Mouse (Mus musculus) intestine, embryonic 16.5 days (tissue): ENCODE measurements around the gene Med8. TPM values are rescaled to one million over a fixed set of nuclear protein-coding genes. Genes with fewer than 3 reads are reported as not detected.
A peak's percentile ranks its signal among the peaks of the same experiment; 100 is the strongest.

Experiments
- ATAC-seq: fragments of 200-750 bp; cut with Nextera tagmentation; 2 replicates; pipeline ENCODE4 v1.8.0; 2017; ENCODE audit warnings: moderate TSS enrichment, moderate library complexity
- H3K27ac ChIP-seq: fragments of 300-500 bp; sonication (generic); 2 replicates; pipeline ENCODE4 v1.5.1; 2014; ENCODE audit warnings: mild to moderate bottlenecking, low read length
- H3K27me3 ChIP-seq: fragments of 300-500 bp; sonication (generic); replicated peaks from 2 replicates; pipeline ENCODE4 v1.6.1; 2014; ENCODE audit warnings: low read length, control low read depth, mixed read lengths; ENCODE audit not compliant: control insufficient read depth, insufficient read depth
- H3K36me3 ChIP-seq: fragments of 300-500 bp; sonication (generic); 2 replicates; pipeline ENCODE4 v1.6.1; 2014; ENCODE audit warnings: low read length, control low read depth; ENCODE audit not compliant: control insufficient read depth, insufficient read depth
- H3K4me1 ChIP-seq: fragments of 300-500 bp; sonication (generic); 2 replicates; pipeline ENCODE4 v1.6.1; 2014; ENCODE audit warnings: low read length, control low read depth, mixed read lengths; ENCODE audit not compliant: control insufficient read depth, insufficient read depth
- H3K4me2 ChIP-seq: fragments of 300-500 bp; sonication (generic); 2 replicates; pipeline ENCODE4 v1.6.1; 2014; ENCODE audit warnings: low read depth, low read length, control low read depth
- H3K4me3 ChIP-seq: fragments of 300-500 bp; sonication (generic); 2 replicates; pipeline ENCODE4 v1.5.1; 2014; ENCODE audit warnings: mild to moderate bottlenecking, low read length
- H3K9ac ChIP-seq: fragments of 300-500 bp; sonication (generic); 2 replicates; pipeline ENCODE4 v1.6.1; 2014; ENCODE audit warnings: low read depth, low read length
- H3K9me3 ChIP-seq: fragments of 300-500 bp; sonication (generic); 2 replicates; pipeline ENCODE4 v1.6.1; 2016; ENCODE audit warnings: low read length, control low read depth; ENCODE audit not compliant: control insufficient read depth
- WGBS: fragments of 180-500 bp; shearing (Covaris S2); extraction: QIAGEN DNeasy Blood & Tissue Kit; methylation state at CpG from one replicate; pipeline ENCODE4 v1.1.7; 2014; 5-methylcytosine and 5-hydroxymethylcytosine counted together
- polyA plus RNA-seq: library from polyadenylated mRNA; unstranded; fragments of >200 nt; fragmentation: Nextera tagmentation; extraction: Ambion mirVana; gene quantifications from 2 replicates; pipeline ENCODE4 v1.2.1, GENCODE M21; 2015

Med8 gene
- polyA plus RNA-seq, 1 experiment from 2014 or later, result 107 TPM

DNA sequence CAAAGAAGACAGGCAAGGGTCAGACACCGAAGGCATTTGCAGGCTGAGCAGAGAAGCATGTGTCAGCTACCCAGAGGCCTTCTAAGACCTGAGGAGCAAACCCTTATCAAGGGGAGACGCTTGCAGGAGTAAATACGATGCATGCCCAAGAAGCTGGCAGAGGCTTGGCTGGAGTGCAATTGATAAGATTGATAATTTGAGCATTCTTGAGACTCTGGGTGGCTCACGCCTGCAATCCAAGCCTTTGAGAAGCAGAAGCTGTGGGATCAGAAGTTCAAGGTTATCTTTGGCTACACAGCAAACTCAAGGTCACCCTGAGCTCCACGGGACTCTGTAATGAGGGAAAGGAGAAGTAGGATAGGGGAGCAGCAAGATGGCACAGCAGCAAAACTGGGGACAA, 7.2 kb upstream of the Med8 start:
- Histone ChIP-seq H3K9ac (no peak overlapping the region), H3K4me2 (no peak overlapping the region), H3K27me3 (no peaks in the 10 kb centered on the region), H3K4me3 (no peak overlapping the region), H3K27ac (no peak overlapping the region), H3K4me1 (no peaks in the 10 kb centered on the region), H3K9me3 (no peaks in the 10 kb centered on the region), H3K36me3 (peaks cover 16% of the 10 kb centered on the region)
- no peak for ATAC-seq
- 88% methylated on average over 5 of the region's 5 CpGs for WGBS

DNA sequence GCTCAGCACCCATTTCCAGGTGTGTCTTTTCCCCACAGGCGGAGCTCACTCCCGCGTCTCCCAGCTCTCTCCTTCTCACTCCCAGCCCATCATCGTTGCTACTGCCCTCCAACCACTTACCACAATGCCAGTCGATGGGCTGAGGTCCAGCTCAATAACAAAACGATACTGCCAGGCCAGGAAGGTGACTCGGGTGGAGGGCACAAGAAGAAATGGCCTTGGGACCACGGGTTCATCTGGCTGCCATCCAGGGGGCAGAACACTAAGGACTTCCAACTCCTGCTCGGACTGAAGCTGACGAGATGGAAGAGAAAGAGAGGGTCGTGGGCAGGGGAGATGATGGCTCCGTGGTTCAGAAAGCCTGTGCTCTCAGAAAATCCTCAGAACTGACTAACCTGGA, 6.4 kb upstream of the Med8 start:
- ATAC-seq, result no peak
- Histone ChIP-seq H3K9ac (no peak overlapping the region), H3K4me1 (no peaks in the 10 kb centered on the region), H3K4me2 (no peak overlapping the region), H3K27ac (no peak overlapping the region), H3K36me3 (peaks cover 16% of the 10 kb centered on the region), H3K4me3 (no peak overlapping the region), H3K9me3 (no peaks in the 10 kb centered on the region), H3K27me3 (no peaks in the 10 kb centered on the region)
- 90% methylated on average over 12 of the region's 12 CpGs for WGBS

DNA sequence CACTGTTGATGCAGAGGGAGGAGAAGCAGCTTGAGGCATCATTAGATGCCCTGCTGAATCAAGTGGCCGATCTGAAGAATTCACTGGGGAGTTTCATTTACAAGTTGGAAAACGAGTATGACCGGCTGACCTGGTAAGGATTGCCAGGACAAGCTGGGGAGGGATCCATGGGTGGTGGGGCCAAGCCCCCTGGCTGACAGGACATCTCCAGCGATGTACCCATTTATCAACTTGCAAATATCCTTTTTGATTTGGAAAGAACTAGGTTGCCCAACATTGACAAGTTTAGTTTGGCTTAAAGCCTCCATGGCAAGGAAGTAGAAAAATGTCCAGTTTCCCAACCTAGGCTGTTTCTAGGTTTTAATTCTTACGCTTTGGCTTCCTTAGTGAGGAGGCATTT, 1.7 kb downstream of the Med8 start:
- no peaks in the 10 kb centered on the region for H3K27me3 ChIP-seq
- no peak overlapping the region for H3K27ac ChIP-seq
- 90% methylated on average over 5 of the region's 5 CpGs for WGBS
- no peak overlapping the region for H3K4me3 ChIP-seq
- no peak overlapping the region for H3K9ac ChIP-seq
- peaks cover 20% of the 10 kb centered on the region for H3K36me3 ChIP-seq
- no peaks in the 10 kb centered on the region for H3K9me3 ChIP-seq
- H3K4me1 ChIP-seq, result peaks cover 15% of the 10 kb centered on the region
- no peak for ATAC-seq
- H3K4me2 ChIP-seq, result no peak overlapping the region

DNA sequence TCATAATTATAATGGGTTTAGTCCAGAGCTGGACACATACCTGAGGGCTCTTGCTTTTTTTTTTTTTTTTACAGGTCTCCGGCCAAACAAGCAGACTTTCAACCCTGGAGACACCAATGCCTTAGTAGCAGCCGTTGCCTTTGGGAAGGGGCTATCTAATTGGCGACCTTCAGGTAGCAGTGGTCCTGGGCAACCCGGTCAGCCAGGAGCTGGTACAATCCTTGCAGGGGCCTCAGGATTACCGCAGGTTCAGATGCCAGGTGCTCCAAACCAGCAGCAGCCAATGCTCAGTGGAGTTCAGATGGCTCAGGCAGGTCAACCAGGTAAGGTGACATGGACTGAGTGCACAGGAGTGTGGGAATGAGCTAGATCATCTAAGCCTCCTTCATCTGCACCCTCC, 4.4 kb downstream of the Med8 start:
- no peak overlapping the region for H3K27ac ChIP-seq
- peaks cover 20% of the 10 kb centered on the region for H3K36me3 ChIP-seq
- H3K9ac ChIP-seq, result no peak overlapping the region
- peaks cover 7% of the 10 kb centered on the region; the same call in 1 of the 2 replicates for H3K4me1 ChIP-seq
- H3K9me3 ChIP-seq, result no peaks in the 10 kb centered on the region
- H3K4me2 ChIP-seq, result no peak overlapping the region
- 92% methylated on average over 5 of the region's 5 CpGs for WGBS
- H3K4me3 ChIP-seq, result no peak overlapping the region
- H3K27me3 ChIP-seq, result no peaks in the 10 kb centered on the region
- no peak for ATAC-seq

DNA sequence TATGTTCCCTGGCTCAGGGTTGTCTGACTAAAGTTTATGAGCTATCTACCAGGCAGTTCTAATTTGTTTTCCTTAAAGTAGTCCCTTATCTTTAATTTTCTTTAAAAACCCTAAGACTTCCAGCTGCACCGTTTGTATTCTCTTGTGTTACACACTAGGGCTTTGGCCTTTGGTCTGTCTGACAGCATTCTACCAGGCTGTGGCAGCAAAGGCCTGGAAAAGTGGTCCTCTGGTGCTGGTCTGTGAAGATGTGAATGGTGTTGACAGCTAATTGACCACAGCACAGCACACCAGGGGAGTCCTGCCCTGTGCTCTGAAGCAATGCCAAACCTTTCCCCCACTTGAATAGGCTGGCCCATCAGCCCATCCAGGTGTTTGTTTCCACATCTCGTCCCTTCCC, 6.6 kb downstream of the Med8 start:
- WGBS, result 72% methylated on average over 2 of the region's 2 CpGs
- no peak for ATAC-seq
- no peak overlapping the region for H3K4me3 ChIP-seq

DNA sequence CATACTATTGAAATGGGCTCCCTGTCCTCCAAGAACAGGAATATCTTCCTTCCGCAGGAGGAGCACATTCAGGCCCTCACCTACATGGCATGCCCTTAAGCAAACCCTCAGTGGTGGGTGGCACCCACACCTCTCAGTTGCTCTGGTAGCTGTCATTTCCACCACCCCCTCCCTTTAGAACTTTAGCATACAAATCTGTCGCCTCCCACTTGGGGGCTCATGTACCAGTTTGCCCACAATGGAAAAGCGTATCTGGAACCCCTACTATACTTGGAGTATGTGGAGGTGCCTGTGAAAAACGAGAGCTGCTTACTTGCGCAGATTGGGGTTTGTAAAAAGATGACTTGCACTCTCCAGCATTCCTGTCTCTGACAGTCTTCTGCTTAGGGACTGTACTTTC, 7.2 kb downstream of the Med8 start:
- H3K9me3 ChIP-seq, result no peaks in the 10 kb centered on the region
- no peak overlapping the region for H3K4me3 ChIP-seq
- H3K27me3 ChIP-seq, result no peaks in the 10 kb centered on the region
- 92% methylated on average over 5 of the region's 5 CpGs for WGBS
- peaks cover 20% of the 10 kb centered on the region for H3K36me3 ChIP-seq
- H3K4me1 ChIP-seq, result peaks cover 4% of the 10 kb centered on the region
- H3K9ac ChIP-seq, result no peak overlapping the region
- no peak overlapping the region for H3K4me2 ChIP-seq
- no peak for ATAC-seq
- no peak overlapping the region for H3K27ac ChIP-seq

More for the DNA sequence above, 6.6 kb downstream of the Med8 start:
- no peak overlapping the region for H3K4me2 ChIP-seq
- H3K27me3 ChIP-seq, result no peaks in the 10 kb centered on the region
- no peak overlapping the region for H3K27ac ChIP-seq
- H3K36me3 ChIP-seq, result peaks cover 20% of the 10 kb centered on the region
- peaks cover under 1% of the 10 kb centered on the region for H3K4me1 ChIP-seq
- H3K9ac ChIP-seq, result no peak overlapping the region
- no peaks in the 10 kb centered on the region for H3K9me3 ChIP-seq

DNA sequence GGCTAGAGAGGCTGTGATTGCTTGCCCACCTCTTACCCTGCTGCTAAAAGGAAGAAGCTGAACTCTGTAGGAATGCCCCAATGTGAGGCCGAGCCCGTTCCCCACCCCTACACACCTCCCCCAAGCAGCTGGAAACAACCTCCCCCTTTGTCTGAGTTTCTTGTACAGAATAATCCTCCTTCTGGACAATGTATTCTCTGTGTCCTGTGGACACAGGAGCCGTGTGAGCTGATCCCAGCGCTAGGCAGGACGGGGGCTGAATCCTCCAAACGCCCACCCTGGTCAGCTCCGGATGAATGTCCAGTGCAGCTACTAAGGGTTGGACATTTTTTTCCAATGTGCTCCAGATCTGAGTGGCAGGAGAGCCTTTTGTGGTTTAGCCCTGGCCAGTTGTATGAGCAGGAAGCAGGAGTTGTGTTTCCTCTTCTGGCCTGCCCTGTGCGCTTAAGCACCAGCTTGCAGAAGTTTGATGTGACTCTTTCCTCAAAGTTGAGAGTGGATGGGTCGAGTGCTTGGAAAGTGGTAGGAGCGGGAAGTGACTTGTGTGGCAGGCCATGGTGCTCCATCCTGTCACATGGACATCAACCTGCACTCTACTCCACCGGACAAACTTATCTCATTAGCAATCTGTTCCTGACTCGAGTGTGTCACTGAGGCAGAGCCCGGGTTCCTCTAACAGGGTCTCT, 8.1 kb downstream of the Med8 start:
- H3K36me3 ChIP-seq, result peaks cover 20% of the 10 kb centered on the region
- H3K27me3 ChIP-seq, result no peaks in the 10 kb centered on the region
- no peak overlapping the region for H3K4me2 ChIP-seq
- no peak for ATAC-seq
- no peak overlapping the region for H3K9ac ChIP-seq
- H3K9me3 ChIP-seq, result no peaks in the 10 kb centered on the region
- no peak overlapping the region for H3K27ac ChIP-seq
- 85% methylated on average over 13 of the region's 13 CpGs for WGBS
- H3K4me3 ChIP-seq, result no peak overlapping the region
- H3K4me1 ChIP-seq, result peaks cover 11% of the 10 kb centered on the region

DNA sequence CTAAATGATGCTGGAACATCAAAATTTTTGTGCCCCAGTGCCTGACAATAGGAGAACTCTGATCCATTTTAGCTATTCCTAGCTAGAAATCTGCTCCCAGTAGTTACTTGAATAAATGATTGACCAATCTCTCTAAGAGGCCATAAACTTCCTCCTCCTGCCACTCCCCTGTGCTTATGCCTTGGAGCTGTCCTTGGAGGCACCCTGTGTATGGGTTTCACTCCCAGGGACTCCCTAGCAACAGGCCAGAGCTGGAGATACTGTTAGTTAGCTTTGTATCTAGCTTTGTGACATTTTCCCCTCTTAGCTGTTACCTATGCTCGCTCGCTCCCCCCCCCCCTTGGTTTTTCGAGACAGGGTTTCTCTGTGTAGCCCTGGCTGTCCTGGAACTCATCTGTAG, 12.2 kb downstream of the Med8 start:
- Histone ChIP-seq H3K36me3 (no peaks in the 10 kb centered on the region), H3K9me3 (no peaks in the 10 kb centered on the region), H3K4me3 (no peak overlapping the region), H3K4me1 (peaks cover 11% of the 10 kb centered on the region), H3K27ac (peak overlapping the region; percentile 77), H3K27me3 (no peaks in the 10 kb centered on the region), H3K9ac (no peak overlapping the region), H3K4me2 (no peak overlapping the region)
- WGBS, result 74% methylated on average over 3 of the region's 3 CpGs
- peak; percentile 94 for ATAC-seq

DNA sequence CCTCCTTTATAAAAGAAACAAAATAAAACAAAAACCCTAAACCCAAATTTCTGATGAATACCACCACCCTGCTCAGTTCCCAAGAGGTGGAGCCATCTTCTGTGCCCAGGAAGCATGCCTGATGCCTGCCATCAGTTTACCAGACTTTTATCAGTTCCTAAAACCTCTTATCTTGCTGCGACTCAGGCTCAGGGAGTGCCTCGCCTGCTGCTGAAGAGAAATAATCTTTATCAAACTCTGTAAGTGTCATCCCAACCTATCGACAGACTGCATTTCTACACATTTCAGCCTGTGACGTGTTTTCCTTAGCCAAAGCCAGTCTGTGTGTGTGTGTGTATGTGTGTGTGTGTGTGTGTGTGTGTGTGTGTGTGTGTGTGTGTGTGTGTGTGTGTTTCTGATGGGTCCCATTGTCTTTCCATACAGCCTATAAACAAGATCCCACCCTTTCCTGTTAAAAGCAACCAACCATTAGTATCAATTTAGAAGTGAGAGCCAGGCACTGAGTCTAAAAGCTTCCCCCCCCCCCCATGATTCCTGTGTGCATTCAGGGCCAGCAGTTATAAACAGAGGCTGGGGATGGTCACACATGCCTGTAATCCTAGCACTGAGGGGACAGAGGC, 15.5 kb downstream of the Med8 start:
- peaks cover 24% of the 10 kb centered on the region for H3K4me1 ChIP-seq
- H3K9me3 ChIP-seq, result no peaks in the 10 kb centered on the region
- no peaks in the 10 kb centered on the region for H3K36me3 ChIP-seq
- H3K9ac ChIP-seq, result no peak overlapping the region
- H3K27ac ChIP-seq, result no peak overlapping the region
- H3K27me3 ChIP-seq, result no peaks in the 10 kb centered on the region
- H3K4me3 ChIP-seq, result no peak overlapping the region
- no peak for ATAC-seq
- no peak overlapping the region for H3K4me2 ChIP-seq
- 67% methylated on average over 4 of the region's 4 CpGs for WGBS

DNA sequence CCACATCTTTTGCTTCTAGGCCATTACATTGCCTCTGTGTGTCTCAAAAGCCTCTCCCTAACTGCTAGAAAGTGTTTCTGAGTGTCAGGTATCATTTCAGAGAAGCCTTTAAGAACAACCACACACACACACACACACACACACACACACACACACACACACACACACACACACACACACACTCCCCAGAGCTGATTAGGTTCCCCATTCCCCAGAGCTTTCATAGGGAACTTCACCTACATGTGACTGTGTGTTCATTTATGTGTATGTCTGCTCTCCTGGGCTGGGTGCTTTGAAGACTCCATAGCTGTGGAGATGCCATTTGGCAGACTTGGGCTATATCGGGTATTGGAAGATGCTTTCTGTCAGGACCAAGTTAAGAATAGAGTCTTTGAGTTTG, 16.2 kb downstream of the Med8 start:
- no peak overlapping the region for H3K9ac ChIP-seq
- H3K4me3 ChIP-seq, result no peak overlapping the region
- no peak overlapping the region for H3K27ac ChIP-seq
- peaks cover 30% of the 10 kb centered on the region for H3K4me1 ChIP-seq
- 100% methylated on average over 1 of the region's 1 CpGs for WGBS
- no peaks in the 10 kb centered on the region for H3K9me3 ChIP-seq
- no peak overlapping the region for H3K4me2 ChIP-seq
- no peak for ATAC-seq
- H3K36me3 ChIP-seq, result no peaks in the 10 kb centered on the region
- no peaks in the 10 kb centered on the region for H3K27me3 ChIP-seq
